Mouse (Mus musculus) small intestine, adult 2 months (tissue): ENCODE data around the gene Mindy2.

ENCODE experiments used
- CTCF ChIP-seq: fragments of 200-500 bp; IDR thresholded peaks from 2 replicates; pipeline ENCODE4 v1.5.1; 2012; ENCODE audit warnings: low read depth, mild to moderate bottlenecking, control low read depth, inconsistent platforms, low read length, moderate library complexity, mixed read lengths; ENCODE audit not compliant: insufficient replicate concordance, insufficient read length; ENCODE audit errors: extremely low read depth
- POLR2A ChIP-seq: fragments of 200-500 bp; IDR thresholded peaks from 2 replicates; pipeline ENCODE4 v1.6.1; 2012; ENCODE audit warnings: low read depth, mild to moderate bottlenecking, control low read depth, inconsistent platforms, low read length, moderate library complexity

GRCm38 (mm10) chr9:70636748-70637147 lies 20.2 kb downstream of the Mindy2 start:
- no peak for TF ChIP-seq POLR2A
- TF ChIP-seq CTCF, result no peak
